Mouse (Mus musculus): Measurements from ENCODE around the gene Shtn1. TPM values are rescaled to one million over a fixed set of nuclear protein-coding genes. Genes with fewer than 3 reads are reported as not detected.
A peak's percentile ranks its signal among the peaks of the same experiment; 100 is the strongest.

Gene Shtn1
- polyA plus RNA-seq, 1 experiment, result 0.10 TPM

GRCm38 (mm10) chr19:58979436-58980055, 96.4 kb downstream of the Shtn1 start:
- H3K4me3 ChIP-seq (replicated peaks), result no peak overlapping the region
- peaks cover 14% of the 10 kb centered on the region for H3K27me3 ChIP-seq (replicated peaks)
- no peaks in the 10 kb centered on the region for H3K36me3 ChIP-seq (replicated peaks; ENCODE audit: low read length)
- no peak for TF ChIP-seq FLI1 (IDR thresholded peaks at IDR 0.05; ENCODE audit: low read length)
- H3K9me3 ChIP-seq, result no peaks in the 10 kb centered on the region
- H3K4me1 ChIP-seq, result peaks cover 29% of the 10 kb centered on the region

- H3K36me3 ChIP-seq (replicated peaks; ENCODE audit: low read length), result no peaks in the 10 kb centered on the region
- peak overlapping the region; percentile 84 for H3K4me3 ChIP-seq (replicated peaks)
- H3K4me1 ChIP-seq, result peaks cover 29% of the 10 kb centered on the region
- TF ChIP-seq FLI1 (IDR thresholded peaks at IDR 0.05; ENCODE audit: low read length) (no peak), GATA1 (IDR thresholded peaks at IDR 0.05; ENCODE audit: borderline replicate concordance, low read length) (no peak)
- peaks cover 14% of the 10 kb centered on the region for H3K27me3 ChIP-seq (replicated peaks)
- H3K9me3 ChIP-seq, result no peaks in the 10 kb centered on the region
These were observed 97.3 kb downstream of the Shtn1 start for GRCm38 (mm10) chr19:58978401-58979171.

GRCm38 (mm10) chr19:58975216-58975863, 100.6 kb downstream of the Shtn1 start:
- H3K4me3 ChIP-seq (replicated peaks), result no peak overlapping the region
- H3K27me3 ChIP-seq (replicated peaks), result peaks cover 28% of the 10 kb centered on the region
- TF ChIP-seq FLI1 (IDR thresholded peaks at IDR 0.05; ENCODE audit: low read length) (no peak), GATA1 (IDR thresholded peaks at IDR 0.05; ENCODE audit: borderline replicate concordance, low read length) (no peak)
- H3K9me3 ChIP-seq, result no peaks in the 10 kb centered on the region
- no peaks in the 10 kb centered on the region for H3K36me3 ChIP-seq (replicated peaks; ENCODE audit: low read length)
- peaks cover 29% of the 10 kb centered on the region for H3K4me1 ChIP-seq

DNA sequence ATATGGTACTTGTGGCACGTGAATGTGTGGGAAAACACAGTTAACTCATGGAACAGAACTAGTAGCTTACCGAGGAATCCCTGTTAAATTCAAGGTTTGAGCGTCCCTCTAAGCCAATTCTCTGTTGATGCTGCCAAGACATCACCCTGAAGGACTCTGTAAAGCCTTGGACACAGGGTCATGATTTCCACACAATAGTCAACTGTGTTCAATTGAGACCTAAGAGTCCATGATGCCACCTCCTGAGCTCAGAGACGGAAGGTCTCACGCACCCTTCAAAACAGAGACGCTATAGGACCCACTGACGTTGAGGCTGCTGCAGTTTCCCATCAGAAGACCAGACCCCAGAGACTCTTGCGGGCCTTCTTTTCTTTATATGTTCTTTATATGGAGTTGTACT, 101.8 kb downstream of the Shtn1 start:
- H3K36me3 ChIP-seq (replicated peaks; ENCODE audit: low read length), result no peaks in the 10 kb centered on the region
- no peak overlapping the region for H3K4me3 ChIP-seq (replicated peaks)
- TF ChIP-seq GATA1 (IDR thresholded peaks at IDR 0.05; ENCODE audit: borderline replicate concordance, low read length), result no peak
- peaks cover 19% of the 10 kb centered on the region for H3K4me1 ChIP-seq
- no peaks in the 10 kb centered on the region for H3K9me3 ChIP-seq
- H3K27me3 ChIP-seq (replicated peaks), result peaks cover 29% of the 10 kb centered on the region

DNA sequence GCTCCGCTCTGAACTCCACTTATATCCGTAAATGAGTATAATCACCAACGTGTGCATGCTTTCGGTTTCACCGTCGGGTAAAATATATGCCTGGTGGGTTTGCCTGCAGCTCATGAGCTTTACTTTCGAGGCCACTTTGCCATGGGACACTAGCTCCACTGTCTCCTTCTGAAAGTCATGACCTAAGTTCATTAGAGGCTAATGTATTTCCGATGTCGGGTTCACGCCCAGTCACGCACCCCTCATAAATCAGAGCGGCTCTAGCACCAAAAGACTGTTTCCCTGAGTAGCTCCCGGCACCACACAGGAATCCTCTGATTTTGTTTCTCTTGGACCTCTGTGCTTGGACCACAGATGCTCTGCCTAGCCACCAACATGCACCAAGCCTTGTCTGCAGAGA, 105.1 kb downstream of the Shtn1 start:
- H3K9me3 ChIP-seq, result no peaks in the 10 kb centered on the region
- TF ChIP-seq FLI1 (IDR thresholded peaks at IDR 0.05; ENCODE audit: low read length) (no peak), GATA1 (IDR thresholded peaks at IDR 0.05; ENCODE audit: borderline replicate concordance, low read length) (no peak)
- H3K36me3 ChIP-seq (replicated peaks; ENCODE audit: low read length), result no peaks in the 10 kb centered on the region
- H3K4me1 ChIP-seq, result no peaks in the 10 kb centered on the region; the same call in 1 of the 2 replicates
- H3K4me3 ChIP-seq (replicated peaks), result no peak overlapping the region
- H3K27me3 ChIP-seq (replicated peaks), result peaks cover 25% of the 10 kb centered on the region

DNA sequence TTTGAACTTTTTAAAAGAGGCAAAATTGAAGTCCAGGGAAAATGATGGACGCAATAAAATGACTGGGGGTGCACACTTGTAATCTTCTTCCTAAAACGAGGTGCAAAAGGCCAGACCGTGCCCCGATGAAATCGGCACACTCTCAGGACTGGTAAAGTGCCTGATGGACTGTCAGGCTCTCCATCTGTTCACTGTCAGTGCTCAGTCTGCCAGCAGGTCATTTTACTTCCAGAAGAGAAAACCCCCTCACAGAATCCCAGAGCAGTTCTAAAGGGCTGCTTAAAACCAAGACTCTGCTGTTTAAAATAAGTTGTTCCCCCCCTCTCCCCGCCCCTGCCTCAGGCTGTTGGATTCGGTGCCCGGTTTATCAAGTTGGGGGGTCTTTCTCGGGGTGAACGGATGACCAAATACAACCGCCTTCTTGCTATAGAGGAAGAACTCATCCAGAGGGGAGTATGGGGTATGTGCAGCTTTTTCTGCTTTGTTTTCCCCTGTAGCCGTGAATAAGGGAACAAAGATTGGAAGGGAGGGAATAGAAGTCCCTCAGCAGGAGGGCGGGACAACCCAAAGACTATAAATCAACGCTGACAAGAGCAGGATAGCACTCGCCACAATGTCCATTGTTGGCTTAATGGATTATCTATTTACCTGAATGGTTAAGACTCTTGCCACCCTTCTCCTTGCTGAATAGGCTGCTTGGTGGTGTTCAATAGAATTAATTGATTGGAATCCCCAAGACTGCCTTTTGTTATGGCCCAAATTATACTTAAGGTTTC, 107.0 kb downstream of the Shtn1 start:
- TF ChIP-seq FLI1 (IDR thresholded peaks at IDR 0.05; ENCODE audit: low read length) (no peak), GATA1 (IDR thresholded peaks at IDR 0.05; ENCODE audit: borderline replicate concordance, low read length) (no peak)
- Histone ChIP-seq H3K4me1 (no peaks in the 10 kb centered on the region; the same call in 1 of the 2 replicates), H3K4me3 (replicated peaks) (no peak overlapping the region), H3K27me3 (replicated peaks) (peaks cover 20% of the 10 kb centered on the region), H3K36me3 (replicated peaks; ENCODE audit: low read length) (no peaks in the 10 kb centered on the region), H3K9me3 (no peaks in the 10 kb centered on the region)

DNA sequence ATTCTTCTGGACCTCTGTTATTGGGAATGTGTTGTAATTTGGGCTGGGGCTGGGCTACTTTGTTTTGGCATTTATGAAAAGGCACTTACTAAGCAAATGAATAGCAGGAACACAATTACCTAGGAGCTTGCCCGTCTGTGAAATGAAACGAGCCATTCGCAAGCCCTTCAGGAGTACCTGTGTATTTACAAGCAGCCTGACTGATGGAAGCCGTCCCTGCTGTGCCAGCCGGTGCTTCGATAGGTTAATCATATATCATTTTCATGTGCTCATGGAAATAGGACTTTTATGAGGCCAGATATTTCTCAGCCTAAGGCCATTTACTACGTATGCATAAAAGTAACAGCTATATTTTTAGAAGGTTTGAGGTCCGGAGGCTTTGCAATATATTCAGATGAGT, 112.9 kb downstream of the Shtn1 start:
- Histone ChIP-seq H3K27me3 (replicated peaks) (peaks cover 12% of the 10 kb centered on the region), H3K36me3 (replicated peaks; ENCODE audit: low read length) (no peaks in the 10 kb centered on the region), H3K9me3 (no peaks in the 10 kb centered on the region), H3K4me1 (no peaks in the 10 kb centered on the region; the same call in 1 of the 2 replicates), H3K4me3 (replicated peaks) (no peak overlapping the region)
- TF ChIP-seq GATA1 (IDR thresholded peaks at IDR 0.05; ENCODE audit: borderline replicate concordance, low read length) (no peak), FLI1 (IDR thresholded peaks at IDR 0.05; ENCODE audit: low read length) (no peak)

GRCm38 (mm10) chr19:58954779-58955178, 121.1 kb downstream of the Shtn1 start:
- H3K9me3 ChIP-seq, result no peaks in the 10 kb centered on the region
- H3K36me3 ChIP-seq (replicated peaks; ENCODE audit: low read length), result no peaks in the 10 kb centered on the region
- TF ChIP-seq GATA1 (IDR thresholded peaks at IDR 0.05; ENCODE audit: borderline replicate concordance, low read length), result no peak
- TF ChIP-seq FLI1 (IDR thresholded peaks at IDR 0.05; ENCODE audit: low read length), result no peak
- H3K4me1 ChIP-seq, result no peaks in the 10 kb centered on the region
- H3K27me3 ChIP-seq (replicated peaks), result peaks cover 34% of the 10 kb centered on the region
- no peak overlapping the region for H3K4me3 ChIP-seq (replicated peaks)

DNA sequence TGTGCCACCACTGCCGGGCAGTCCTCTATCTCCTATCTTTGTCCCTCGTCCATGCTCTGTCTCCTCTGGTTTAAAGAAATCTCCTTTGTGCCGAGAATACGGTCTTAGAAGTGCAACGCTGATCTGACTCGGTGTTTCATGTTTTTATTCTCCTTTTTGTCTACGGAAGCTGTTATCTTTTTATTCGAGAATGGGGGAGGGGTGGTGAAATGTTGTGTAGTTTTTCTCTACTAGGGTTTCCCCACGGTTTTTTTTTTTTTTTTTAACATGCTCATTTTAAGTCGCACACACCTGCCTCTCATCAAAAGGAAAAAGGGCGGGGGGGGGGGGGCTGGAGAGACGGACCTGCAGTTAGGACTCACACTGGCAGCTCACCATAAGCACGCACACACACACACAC, 123.7 kb downstream of the Shtn1 start:
- Histone ChIP-seq H3K36me3 (replicated peaks; ENCODE audit: low read length) (no peaks in the 10 kb centered on the region), H3K9me3 (no peaks in the 10 kb centered on the region), H3K27me3 (replicated peaks) (peaks cover 42% of the 10 kb centered on the region), H3K4me1 (no peaks in the 10 kb centered on the region), H3K4me3 (replicated peaks) (no peak overlapping the region)
- TF ChIP-seq GATA1 (IDR thresholded peaks at IDR 0.05; ENCODE audit: borderline replicate concordance, low read length) (no peak), FLI1 (IDR thresholded peaks at IDR 0.05; ENCODE audit: low read length) (no peak)
